Mouse (Mus musculus) G1E (cell line): ENCODE measurements at regions not wholly inside any gene's neighbourhood (a gene's known extent, or its start where the extent isn't known, plus 50 kb on each side); places are given as distances from the start of the nearest gene placed in this dataset.

Experiments
- CTCF ChIP-seq: IDR thresholded peaks from 2 replicates; pipeline ENCODE4 v1.5.1; 2012; ENCODE audit warnings: low read depth, low read length, inconsistent platforms, mixed read lengths
- GATA1 ChIP-seq: IDR thresholded peaks from 2 replicates; pipeline ENCODE4 v1.6.1; 2012; ENCODE audit warnings: borderline replicate concordance, low read length, inconsistent platforms, mixed read lengths
- GATA2 ChIP-seq: IDR thresholded peaks from 2 replicates; pipeline ENCODE4 v1.6.1; 2012; ENCODE audit warnings: low read depth, low read length, inconsistent platforms, borderline replicate concordance
- POLR2AphosphoS5 ChIP-seq: IDR thresholded peaks from 2 replicates; pipeline ENCODE4 v1.6.1; 2012; ENCODE audit warnings: low read depth, low read length, inconsistent platforms; ENCODE audit not compliant: insufficient replicate concordance

DNA sequence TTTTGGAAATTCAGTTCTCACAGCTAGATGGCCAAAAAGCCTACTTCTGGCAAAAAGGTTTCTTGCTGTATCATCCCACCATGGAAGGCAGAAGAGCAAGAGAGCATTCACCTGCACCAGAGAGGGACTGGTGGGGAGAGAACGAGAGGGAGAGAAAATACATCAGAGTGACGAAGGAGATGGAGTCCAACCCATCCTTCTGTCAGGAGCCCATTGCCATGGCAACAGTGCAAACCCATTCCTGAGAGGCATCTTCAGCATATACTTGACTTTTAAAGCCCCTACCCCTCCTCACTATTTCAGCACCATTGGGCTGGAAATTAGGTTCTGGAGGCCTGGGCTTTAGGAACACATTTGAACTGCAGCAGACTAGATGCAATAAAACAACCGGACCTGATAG, 375.7 kb upstream of the Npvf start:
- TF ChIP-seq CTCF, result no peak
- no peak for TF ChIP-seq POLR2AphosphoS5
- TF ChIP-seq GATA1, result no peak
- no peak for TF ChIP-seq GATA2
